Mouse (Mus musculus): ENCODE measurements around the gene Prkag2. TPM values are rescaled to one million over a fixed set of nuclear protein-coding genes. Genes with fewer than 3 reads are reported as not detected.
A peak's percentile ranks its signal among the peaks of the same experiment; 100 is the strongest.

The Prkag2 gene
- polyA plus RNA-seq, 1 experiment = 6.2 TPM

DNA sequence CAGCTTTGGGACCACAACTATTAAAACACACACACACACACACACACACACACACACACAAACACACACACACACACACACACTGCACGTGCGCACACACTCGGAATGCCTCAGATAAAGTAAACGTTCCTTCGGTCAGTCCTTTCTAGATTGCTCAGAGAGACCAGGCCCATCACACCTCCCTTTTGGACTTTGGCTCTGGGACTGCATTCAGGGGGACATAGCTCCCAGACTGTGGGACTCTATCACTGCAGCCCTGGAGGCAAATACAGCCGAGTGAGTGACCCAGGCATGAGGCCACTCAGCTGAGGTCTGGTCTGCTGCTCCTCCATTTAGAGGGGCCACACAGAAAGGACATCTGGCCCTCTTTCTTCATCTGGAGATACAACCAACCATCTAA lies 81.2 kb downstream of the Prkag2 start:
- Histone ChIP-seq H3K4me3 (ENCODE audit: insufficient read depth, poor library complexity, severe bottlenecking) (no peak overlapping the region), H3ac (ENCODE audit: control insufficient read depth, insufficient read length, low read depth) (no peak overlapping the region), H3K36me3 (ENCODE audit: control insufficient read depth, insufficient read depth) (no peaks in the 10 kb centered on the region), H3K79me2 (ENCODE audit: control insufficient read depth, insufficient read depth) (no peaks in the 10 kb centered on the region), H3K79me3 (ENCODE audit: low read depth) (no peaks in the 10 kb centered on the region), H3K27me3 (ENCODE audit: control insufficient read depth, insufficient read depth, insufficient read length) (no peaks in the 10 kb centered on the region)
- TF ChIP-seq FOSL1 (IDR thresholded peaks at IDR 0.05; ENCODE audit: insufficient read depth, low read length, poor library complexity, severe bottlenecking) (no peak), CEBPB (IDR thresholded peaks at IDR 0.05; ENCODE audit: low read depth) (no peak)

DNA sequence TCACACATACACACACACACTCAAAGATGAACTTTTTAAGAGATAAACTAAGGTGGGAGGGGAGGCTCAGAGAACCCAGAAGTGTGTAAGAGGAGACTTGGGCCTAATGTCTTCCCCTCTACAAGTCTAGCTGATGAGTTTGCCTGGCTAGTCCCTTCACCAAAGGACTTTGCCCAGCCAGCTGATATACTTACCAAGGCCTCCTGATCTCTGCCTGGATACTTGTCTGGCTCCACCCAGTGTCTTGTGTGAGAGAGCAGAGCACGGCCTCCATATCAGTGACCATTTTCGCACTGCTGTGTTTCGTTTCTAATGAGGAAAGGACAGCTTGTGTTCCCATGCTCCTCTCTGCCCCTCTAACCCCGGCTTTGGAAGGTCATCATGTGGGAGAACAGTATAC lies 88.3 kb downstream of the Prkag2 start:
- TF ChIP-seq USF1 (IDR thresholded peaks at IDR 0.05; ENCODE audit: low read depth) = no peak
- no peak for TF ChIP-seq FOSL1 (IDR thresholded peaks at IDR 0.05; ENCODE audit: insufficient read depth, low read length, poor library complexity, severe bottlenecking)
- no peak for TF ChIP-seq CEBPB (IDR thresholded peaks at IDR 0.05; ENCODE audit: low read depth)
- Histone ChIP-seq H3K4me3 (ENCODE audit: insufficient read depth, poor library complexity, severe bottlenecking) (no peak overlapping the region), H3K27me3 (ENCODE audit: control insufficient read depth, insufficient read depth, insufficient read length) (no peaks in the 10 kb centered on the region), H3K79me2 (ENCODE audit: control insufficient read depth, insufficient read depth) (no peaks in the 10 kb centered on the region), H3K36me3 (ENCODE audit: control insufficient read depth, insufficient read depth) (no peaks in the 10 kb centered on the region), H3K79me3 (ENCODE audit: low read depth) (no peaks in the 10 kb centered on the region), H3ac (ENCODE audit: control insufficient read depth, insufficient read length, low read depth) (no peak overlapping the region)

DNA sequence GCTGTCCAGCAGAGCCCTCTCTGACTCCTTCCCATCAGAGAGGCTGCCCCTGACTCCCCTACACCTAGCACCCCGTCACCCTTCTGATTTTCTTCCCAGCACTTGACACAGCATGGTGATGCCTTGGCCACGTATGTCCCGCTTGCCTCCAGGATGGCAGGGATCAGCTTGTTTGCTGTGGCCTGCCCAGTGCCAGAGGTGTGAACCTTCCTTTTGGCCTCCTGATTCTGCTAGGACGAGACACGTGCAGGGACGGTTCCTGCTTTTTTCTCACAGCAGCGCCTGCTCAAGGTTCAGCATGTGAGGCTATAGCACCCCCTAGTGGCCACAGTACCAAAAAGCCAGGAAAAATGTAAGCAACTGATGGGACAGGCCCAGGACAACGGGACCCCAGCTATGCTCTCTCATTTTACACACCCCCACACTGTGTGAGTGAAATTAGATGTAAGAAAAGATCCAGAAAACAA lies 89.4 kb downstream of the Prkag2 start:
- Histone ChIP-seq H3K27me3 (ENCODE audit: control insufficient read depth, insufficient read depth, insufficient read length) (no peaks in the 10 kb centered on the region), H3K4me3 (ENCODE audit: insufficient read depth, poor library complexity, severe bottlenecking) (no peak overlapping the region), H3K79me3 (ENCODE audit: low read depth) (no peaks in the 10 kb centered on the region), H3K36me3 (ENCODE audit: control insufficient read depth, insufficient read depth) (no peaks in the 10 kb centered on the region), H3ac (ENCODE audit: control insufficient read depth, insufficient read length, low read depth) (no peak overlapping the region), H3K79me2 (ENCODE audit: control insufficient read depth, insufficient read depth) (no peaks in the 10 kb centered on the region)
- TF ChIP-seq MYOD1 (IDR thresholded peaks at IDR 0.05; ENCODE audit: control insufficient read depth, insufficient read length, low read depth) = no peak
- peak; percentile 81 for TF ChIP-seq MAX (IDR thresholded peaks at IDR 0.05)
- TF ChIP-seq CEBPB (IDR thresholded peaks at IDR 0.05; ENCODE audit: low read depth) = no peak
- TF ChIP-seq CTCF (IDR thresholded peaks at IDR 0.05; ENCODE audit: control insufficient read depth, insufficient read depth, insufficient read length) = peak; percentile 51
- TF ChIP-seq FOSL1 (IDR thresholded peaks at IDR 0.05; ENCODE audit: insufficient read depth, low read length, poor library complexity, severe bottlenecking) = no peak
- TF ChIP-seq MYOG (IDR thresholded peaks at IDR 0.05; ENCODE audit: control insufficient read depth, extremely low read depth, insufficient read length) = no peak
- no peak for TF ChIP-seq USF1 (IDR thresholded peaks at IDR 0.05; ENCODE audit: low read depth)

DNA sequence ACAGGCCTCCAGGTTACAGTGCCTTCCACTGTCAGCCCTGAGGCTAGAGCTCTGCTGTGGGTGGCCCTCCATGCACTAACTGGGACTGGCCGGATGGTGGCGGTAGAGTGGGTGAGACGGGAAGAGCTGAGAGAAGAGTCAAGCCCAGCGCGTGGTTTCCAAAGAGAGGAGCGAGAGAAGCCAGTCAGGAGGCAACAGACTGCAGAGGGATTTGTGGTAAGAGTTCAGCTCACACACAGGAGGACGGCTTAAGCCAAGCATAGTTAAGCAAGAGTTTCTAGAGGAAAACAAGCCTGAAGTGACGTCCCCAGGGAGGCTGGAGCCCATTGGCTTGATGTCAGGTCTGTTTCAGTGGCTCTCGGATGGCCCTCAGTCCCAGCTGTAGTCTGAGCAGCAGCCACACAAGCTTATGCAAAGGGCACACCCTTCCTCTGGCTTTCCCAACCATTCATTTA lies 90.0 kb downstream of the Prkag2 start:
- no peak overlapping the region for H3ac ChIP-seq (ENCODE audit: control insufficient read depth, insufficient read length, low read depth)
- no peaks in the 10 kb centered on the region for H3K79me3 ChIP-seq (ENCODE audit: low read depth)
- H3K27me3 ChIP-seq (ENCODE audit: control insufficient read depth, insufficient read depth, insufficient read length) = no peaks in the 10 kb centered on the region
- H3K79me2 ChIP-seq (ENCODE audit: control insufficient read depth, insufficient read depth) = no peaks in the 10 kb centered on the region
- no peak overlapping the region for H3K4me3 ChIP-seq (ENCODE audit: insufficient read depth, poor library complexity, severe bottlenecking)
- no peaks in the 10 kb centered on the region for H3K36me3 ChIP-seq (ENCODE audit: control insufficient read depth, insufficient read depth)
- TF ChIP-seq USF1 (IDR thresholded peaks at IDR 0.05; ENCODE audit: low read depth) (no peak), FOSL1 (IDR thresholded peaks at IDR 0.05; ENCODE audit: insufficient read depth, low read length, poor library complexity, severe bottlenecking) (no peak), MAX (IDR thresholded peaks at IDR 0.05) (peak; percentile 52), CEBPB (IDR thresholded peaks at IDR 0.05; ENCODE audit: low read depth) (no peak), CTCF (IDR thresholded peaks at IDR 0.05; ENCODE audit: control insufficient read depth, insufficient read depth, insufficient read length) (peak; percentile 80), MYOD1 (IDR thresholded peaks at IDR 0.05; ENCODE audit: control insufficient read depth, insufficient read length, low read depth) (no peak)

DNA sequence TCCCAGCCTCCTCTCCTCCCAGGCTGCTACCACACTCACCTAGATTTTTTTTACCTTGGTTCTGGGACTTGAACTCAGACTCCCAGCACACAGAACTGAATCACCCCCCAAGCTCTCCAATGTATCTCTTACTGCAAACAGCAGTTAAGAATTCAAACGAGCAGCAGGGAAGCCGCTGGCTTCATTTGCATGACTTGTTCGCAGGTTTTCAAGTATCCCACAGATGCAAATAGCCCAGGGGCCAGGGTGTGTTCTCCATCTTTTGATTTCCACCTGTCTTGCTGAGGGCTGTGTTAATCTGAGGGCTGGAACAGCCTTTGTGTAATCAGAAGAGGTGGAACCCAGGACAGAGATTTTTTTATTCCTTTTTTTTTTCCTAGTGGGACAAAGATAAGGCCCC lies 90.7 kb downstream of the Prkag2 start:
- TF ChIP-seq MYOD1 (IDR thresholded peaks at IDR 0.05; ENCODE audit: control insufficient read depth, insufficient read length, low read depth) (no peak), CEBPB (IDR thresholded peaks at IDR 0.05; ENCODE audit: low read depth) (no peak), MYOG (IDR thresholded peaks at IDR 0.05; ENCODE audit: control insufficient read depth, extremely low read depth, insufficient read length) (no peak), CTCF (IDR thresholded peaks at IDR 0.05; ENCODE audit: control insufficient read depth, insufficient read depth, insufficient read length) (no peak), MAX (IDR thresholded peaks at IDR 0.05) (no peak), FOSL1 (IDR thresholded peaks at IDR 0.05; ENCODE audit: insufficient read depth, low read length, poor library complexity, severe bottlenecking) (no peak), USF1 (IDR thresholded peaks at IDR 0.05; ENCODE audit: low read depth) (no peak)
- Histone ChIP-seq H3K4me3 (ENCODE audit: insufficient read depth, poor library complexity, severe bottlenecking) (no peak overlapping the region), H3K79me3 (ENCODE audit: low read depth) (no peaks in the 10 kb centered on the region), H3ac (ENCODE audit: control insufficient read depth, insufficient read length, low read depth) (no peak overlapping the region), H3K27me3 (ENCODE audit: control insufficient read depth, insufficient read depth, insufficient read length) (no peaks in the 10 kb centered on the region), H3K36me3 (ENCODE audit: control insufficient read depth, insufficient read depth) (no peaks in the 10 kb centered on the region), H3K79me2 (ENCODE audit: control insufficient read depth, insufficient read depth) (no peaks in the 10 kb centered on the region)

DNA sequence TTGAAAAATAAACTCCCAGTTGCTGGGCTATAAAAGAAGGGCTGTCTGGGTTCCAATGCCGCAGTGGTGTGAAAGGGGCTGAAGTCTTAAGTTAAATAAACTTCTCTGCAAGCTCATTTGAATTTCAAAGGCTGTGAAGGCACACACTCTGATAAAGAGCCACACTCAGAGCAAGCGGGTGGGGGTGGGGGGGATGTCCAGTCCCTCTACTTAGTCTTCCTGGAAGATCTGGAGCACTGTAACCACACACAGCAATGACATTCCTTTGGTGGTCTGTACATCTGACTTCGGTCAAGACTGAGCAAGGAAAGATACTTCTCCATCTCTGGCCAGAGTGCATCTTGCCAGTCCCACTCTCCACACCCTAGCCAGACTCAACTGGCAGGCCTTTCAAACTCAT lies 91.5 kb downstream of the Prkag2 start:
- Histone ChIP-seq H3K36me3 (ENCODE audit: control insufficient read depth, insufficient read depth) (no peaks in the 10 kb centered on the region), H3K27me3 (ENCODE audit: control insufficient read depth, insufficient read depth, insufficient read length) (no peaks in the 10 kb centered on the region), H3K79me3 (ENCODE audit: low read depth) (no peaks in the 10 kb centered on the region), H3K79me2 (ENCODE audit: control insufficient read depth, insufficient read depth) (no peaks in the 10 kb centered on the region), H3K4me3 (ENCODE audit: insufficient read depth, poor library complexity, severe bottlenecking) (no peak overlapping the region), H3ac (ENCODE audit: control insufficient read depth, insufficient read length, low read depth) (no peak overlapping the region)
- TF ChIP-seq MYOD1 (IDR thresholded peaks at IDR 0.05; ENCODE audit: control insufficient read depth, insufficient read length, low read depth) = no peak
- no peak for TF ChIP-seq USF1 (IDR thresholded peaks at IDR 0.05; ENCODE audit: low read depth)
- no peak for TF ChIP-seq MYOG (IDR thresholded peaks at IDR 0.05; ENCODE audit: control insufficient read depth, extremely low read depth, insufficient read length)
- TF ChIP-seq MAX (IDR thresholded peaks at IDR 0.05) = no peak
- no peak for TF ChIP-seq CTCF (IDR thresholded peaks at IDR 0.05; ENCODE audit: control insufficient read depth, insufficient read depth, insufficient read length)
- no peak for TF ChIP-seq CEBPB (IDR thresholded peaks at IDR 0.05; ENCODE audit: low read depth)
- no peak for TF ChIP-seq FOSL1 (IDR thresholded peaks at IDR 0.05; ENCODE audit: insufficient read depth, low read length, poor library complexity, severe bottlenecking)
